In genomic region chr19:46969286-46969985, GRCm38 (mm10) we compare ENCODE assay signal across 9 mouse cellular contexts. TPM values are rescaled to one million over a fixed set of nuclear protein-coding genes. Genes with fewer than 3 reads are reported as not detected.
DNase-seq lines count a peak whose midpoint lies in the region; ATAC-seq lines count a peak whose summit lies in the region.
"Had no signal": no experiment of that assay in that cellular context is flagged by ENCODE, and none has a peak within 500 bp of the region (broad histone marks: within the 10 kb centered on the region; RNA-seq: fewer than 3 reads in every experiment).

No protein-coding gene starts in this region.

- no peak for ATAC-seq in erythroblast, adult 5-6 weeks (replicated peaks; ENCODE audit: low FRiP score, poor library complexity, severe bottlenecking)

- H3K4me3 ChIP-seq in brown adipose tissue, adult 24 weeks (ENCODE audit: insufficient read depth, low read depth, low read length): no peak overlapping the region

- H3K27ac ChIP-seq in brown adipose tissue, adult 24 weeks (replicated peaks; ENCODE audit: low read depth, low read length): peak overlapping the region; percentile 80

- peak; percentile 28 for DNase-seq in layer of hippocampus, adult 9-11 months
- DNase-seq in layer of hippocampus, adult 8-10 months (ENCODE audit: low spot score in 2 of 2): no peak
- peak; percentile 74 for DNase-seq in kidney, adult 18-20 months
- DNase-seq in lung, postnatal 25 days (ENCODE audit: low spot score): peak; percentile 72
- DNase-seq in spleen, adult 12 weeks (ENCODE audit: low spot score): no peak
- no peak for DNase-seq in layer of hippocampus, postnatal 36 days
- DNase-seq: adrenal gland, adult 8-10 months had no signal

- peaks cover 10% of the 10 kb centered on the region for H3K4me1 ChIP-seq in brown adipose tissue, adult 24 weeks (ENCODE audit: control insufficient read depth, insufficient read depth, insufficient read length, low read length)

RNA-seq across cellular contexts. Expression of gene Ina, which starts 45.1 kb away (rescaled TPM):
- 100 to 1,000 TPM; 144 to 177 (median 163) TPM for total RNA-seq in layer of hippocampus, adult 8-10 months (2022)
- not detected in 2 replicates for polyA plus RNA-seq in brown adipose tissue, adult 24 weeks (2012; ENCODE audit: insufficient read depth, insufficient read length, missing spikeins)
- total RNA-seq in erythroblast, adult 5-6 weeks (2015; ENCODE audit: low replicate concordance): not detected in 2 replicates
- total RNA-seq in erythroblast, adult 5-6 weeks (2017; ENCODE audit: low replicate concordance): not detected in 2 replicates
- 100 to 1,000 TPM; 183 to 189 TPM for total RNA-seq in layer of hippocampus, postnatal 36 days (2021)

RNA-seq across cellular contexts. Expression of gene Nt5c2, which starts 45.5 kb away (rescaled TPM):
- 100 to 1,000 TPM in 1 of 4 experiments, 10 to 100 TPM in 3; 72.5 to 101 (median 83.1) TPM for total RNA-seq in layer of hippocampus, adult 8-10 months (2022)
- 31.8 and 36.0 TPM in 2 replicates for polyA plus RNA-seq in brown adipose tissue, adult 24 weeks (2012; ENCODE audit: insufficient read depth, insufficient read length, missing spikeins)
- 20.2 and 22.4 TPM in 2 replicates for total RNA-seq in erythroblast, adult 5-6 weeks (2015; ENCODE audit: low replicate concordance)
- 20.9 and 22.4 TPM in 2 replicates for total RNA-seq in erythroblast, adult 5-6 weeks (2017; ENCODE audit: low replicate concordance)
- 10 to 100 TPM; 69.8 to 84.2 TPM for total RNA-seq in layer of hippocampus, postnatal 36 days (2021)

Comparison
In these comparisons a context has a peak if more than half of its experiments do, and no peak if none do; other contexts are left out.
1. DNase-seq: peak in layer of hippocampus, adult 9-11 months (single experiment), kidney, adult 18-20 months (single experiment) and lung, postnatal 25 days (single experiment); none in layer of hippocampus, adult 8-10 months (0 of 2), spleen, adult 12 weeks (single experiment) and layer of hippocampus, postnatal 36 days (0 of 2).
2. RNA of gene Ina, which starts 45.1 kb away (total RNA-seq): 183 to 189 TPM in layer of hippocampus, postnatal 36 days and 144 to 177 TPM in layer of hippocampus, adult 8-10 months; not detected in erythroblast, adult 5-6 weeks; every median in the first group is over 100 times any median in the second.